Mouse (Mus musculus) forebrain, embryonic 11.5 days (tissue): ENCODE results near the gene Khk. TPM values are rescaled to one million over a fixed set of nuclear protein-coding genes. Genes with fewer than 3 reads are reported as not detected.

Experiments used
- ATAC-seq: fragments of 200-750 bp; cut with Nextera tagmentation; replicated peaks from 2 replicates; pipeline ENCODE4 v1.8.0; 2017; ENCODE audit warnings: moderate TSS enrichment; ENCODE audit not compliant: low FRiP score
- DNase-seq: peaks from one replicate; pipeline ENCODE4 v3.0.0-alpha.2; 2017; ENCODE audit warnings: low spot score
- H3K27ac ChIP-seq: fragments of 300-500 bp; sonication (generic); 2 replicates; pipeline ENCODE4 v1.5.1; 2014; ENCODE audit warnings: low read depth, low read length
- H3K27me3 ChIP-seq: fragments of 300-500 bp; sonication (generic); 2 replicates; pipeline ENCODE4 v1.6.1; 2014; ENCODE audit warnings: mild to moderate bottlenecking, low read length, mixed read lengths; ENCODE audit not compliant: control insufficient read depth, insufficient read depth
- H3K36me3 ChIP-seq: fragments of 300-500 bp; sonication (generic); 2 replicates; pipeline ENCODE4 v1.6.1; 2014; ENCODE audit warnings: mild to moderate bottlenecking, low read length, moderate library complexity, mixed read lengths; ENCODE audit not compliant: control insufficient read depth, insufficient read depth
- H3K4me1 ChIP-seq: fragments of 300-500 bp; sonication (generic); replicated peaks from 2 replicates; pipeline ENCODE4 v1.6.1; 2014; ENCODE audit warnings: low read length, mixed read lengths; ENCODE audit not compliant: control insufficient read depth, insufficient read depth
- H3K4me2 ChIP-seq: fragments of 300-500 bp; sonication (generic); 2 replicates; pipeline ENCODE4 v1.6.1; 2014; ENCODE audit warnings: low read depth, mild to moderate bottlenecking, low read length, moderate library complexity, mixed read lengths; ENCODE audit not compliant: severe bottlenecking
- H3K4me3 ChIP-seq: fragments of 300-500 bp; sonication (generic); 2 replicates; pipeline ENCODE4 v1.5.1; 2014; ENCODE audit warnings: low read depth, low read length
- H3K9ac ChIP-seq: fragments of 300-500 bp; sonication (generic); 2 replicates; pipeline ENCODE4 v1.6.1; 2014; ENCODE audit warnings: low read length
- H3K9me3 ChIP-seq: fragments of 300-500 bp; sonication (generic); 2 replicates; pipeline ENCODE4 v1.6.1; 2016; ENCODE audit warnings: low read length, mixed read lengths; ENCODE audit not compliant: control insufficient read depth
- WGBS: fragments of 180-500 bp; shearing (Covaris S2); extraction: QIAGEN DNeasy Blood & Tissue Kit; methylation state at CpG from one replicate; pipeline ENCODE4 v1.1.7; 2014; 5-methylcytosine and 5-hydroxymethylcytosine counted together
- polyA plus RNA-seq: library from polyadenylated mRNA; unstranded; fragments of >200 nt; fragmentation: Nextera tagmentation; extraction: Ambion mirVana; gene quantifications from 2 replicates; pipeline ENCODE4 v1.2.1, GENCODE M21; 2014

Gene Khk
- polyA plus RNA-seq, 1 experiment from 2014 or later = 7.1 TPM

DNA sequence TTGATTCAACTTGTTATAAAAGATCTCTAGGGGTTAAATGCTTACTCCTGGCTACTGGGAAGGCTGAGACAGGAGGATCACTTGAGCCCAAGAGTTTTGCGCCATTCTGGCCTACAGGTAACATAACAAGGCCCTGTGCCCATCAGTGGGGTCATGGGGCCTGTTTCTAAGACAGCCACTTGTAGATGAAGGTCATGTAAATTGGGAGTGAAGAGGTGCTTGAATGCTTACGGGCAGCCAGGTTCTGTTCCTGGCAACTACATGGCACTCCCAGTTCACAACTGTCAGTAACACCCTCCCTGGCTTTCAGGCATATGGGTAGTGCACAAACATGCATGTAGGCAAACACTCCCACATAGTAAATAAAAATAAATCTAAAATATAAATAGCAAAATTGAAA, 29.7 kb downstream of the Khk start:
- 91% methylated on average over 2 of the region's 2 CpGs for WGBS
- no peak for DNase-seq
- no peak overlapping the region for H3K4me3 ChIP-seq

DNA sequence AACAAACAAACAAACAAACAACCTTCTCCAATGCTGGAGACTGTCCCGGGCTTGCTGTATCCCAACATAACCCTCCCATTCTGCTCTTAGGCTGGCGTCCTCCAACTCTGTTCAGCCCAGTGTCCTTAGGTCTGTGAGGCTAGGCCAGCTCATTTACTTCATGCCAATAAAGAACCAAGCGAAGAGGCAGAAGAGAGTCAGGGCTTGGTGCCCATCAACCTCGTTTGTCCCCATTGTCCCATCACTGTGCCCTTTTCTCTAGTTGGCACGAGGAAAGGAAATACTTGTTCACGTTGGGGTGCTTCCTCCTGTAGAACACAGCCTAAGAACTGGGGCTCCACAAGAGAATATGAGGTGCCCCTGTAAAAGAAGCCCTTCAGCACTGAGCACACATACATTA, 30.5 kb downstream of the Khk start:
- Histone ChIP-seq H3K27ac (no peak overlapping the region), H3K9ac (no peak overlapping the region), H3K4me2 (no peak overlapping the region), H3K9me3 (no peaks in the 10 kb centered on the region), H3K4me1 (peaks cover 5% of the 10 kb centered on the region; the same call in 1 of the 2 replicates), H3K27me3 (no peaks in the 10 kb centered on the region), H3K4me3 (no peak overlapping the region), H3K36me3 (peaks cover 19% of the 10 kb centered on the region)
- ATAC-seq (no peak), DNase-seq (no peak)
- WGBS = 93% methylated on average over 6 of the region's 6 CpGs

More for the DNA sequence above, 29.7 kb downstream of the Khk start:
- Histone ChIP-seq H3K27ac (no peak overlapping the region), H3K4me1 (peaks cover 5% of the 10 kb centered on the region; the same call in 1 of the 2 replicates), H3K36me3 (peaks cover 17% of the 10 kb centered on the region), H3K27me3 (no peaks in the 10 kb centered on the region), H3K9me3 (no peaks in the 10 kb centered on the region), H3K4me2 (no peak overlapping the region), H3K9ac (no peak overlapping the region)
- ATAC-seq = no peak

DNA sequence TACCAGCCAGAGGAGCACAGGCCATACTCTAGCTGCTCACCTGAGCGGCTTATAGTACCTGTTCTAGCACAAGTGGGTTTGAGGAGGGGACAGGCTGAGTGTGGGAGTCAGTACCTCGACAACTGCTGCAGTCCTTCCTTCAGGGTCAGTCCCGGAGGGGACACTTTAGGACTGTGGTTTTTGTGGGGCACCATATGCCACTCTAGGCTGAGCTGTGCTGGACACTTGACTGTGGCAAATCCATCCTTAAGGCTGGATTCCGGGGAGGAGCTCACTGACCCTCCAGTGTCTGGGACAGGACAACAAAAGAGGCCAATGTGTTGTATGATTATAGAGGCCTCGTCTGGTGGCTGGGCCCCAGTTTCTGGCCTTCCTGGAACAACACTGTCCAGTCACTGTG, 31.3 kb downstream of the Khk start:
- no peaks in the 10 kb centered on the region for H3K27me3 ChIP-seq
- no peak overlapping the region for H3K4me2 ChIP-seq
- peaks cover 5% of the 10 kb centered on the region; the same call in 1 of the 2 replicates for H3K4me1 ChIP-seq
- H3K9me3 ChIP-seq = no peaks in the 10 kb centered on the region
- ATAC-seq = no peak
- H3K36me3 ChIP-seq = peaks cover 19% of the 10 kb centered on the region
- WGBS = 87% methylated on average over 5 of the region's 5 CpGs
- no peak overlapping the region for H3K27ac ChIP-seq
- H3K4me3 ChIP-seq = no peak overlapping the region
- H3K9ac ChIP-seq = no peak overlapping the region
- no peak for DNase-seq

DNA sequence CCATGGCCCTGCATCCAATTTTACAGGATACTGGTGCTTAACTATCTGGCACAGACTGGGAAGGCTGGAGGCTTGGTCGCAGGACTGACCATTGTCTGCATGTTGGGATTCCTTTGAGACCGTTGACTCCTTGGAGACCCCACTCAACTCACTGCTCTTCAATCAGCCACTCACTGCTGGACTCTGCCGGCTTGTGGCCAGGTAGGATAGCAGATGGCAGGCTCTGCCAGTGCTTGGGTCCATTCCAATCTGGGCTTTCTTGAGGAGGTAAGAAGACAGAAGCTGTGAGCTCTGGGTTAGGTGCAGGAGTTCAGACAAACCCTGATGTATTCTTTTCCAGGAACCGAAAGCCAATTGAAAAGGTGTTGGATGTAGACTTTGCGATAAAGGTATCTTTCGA, 32.8 kb downstream of the Khk start:
- no peaks in the 10 kb centered on the region for H3K27me3 ChIP-seq
- peaks cover 19% of the 10 kb centered on the region for H3K36me3 ChIP-seq
- no peak overlapping the region for H3K4me2 ChIP-seq
- H3K27ac ChIP-seq = no peak overlapping the region
- no peak overlapping the region for H3K9ac ChIP-seq
- H3K4me3 ChIP-seq = no peak overlapping the region
- peaks cover 8% of the 10 kb centered on the region; the same call in 1 of the 2 replicates for H3K4me1 ChIP-seq
- no peaks in the 10 kb centered on the region for H3K9me3 ChIP-seq
- 93% methylated on average over 6 of the region's 6 CpGs for WGBS
- ATAC-seq (no peak), DNase-seq (no peak)

DNA sequence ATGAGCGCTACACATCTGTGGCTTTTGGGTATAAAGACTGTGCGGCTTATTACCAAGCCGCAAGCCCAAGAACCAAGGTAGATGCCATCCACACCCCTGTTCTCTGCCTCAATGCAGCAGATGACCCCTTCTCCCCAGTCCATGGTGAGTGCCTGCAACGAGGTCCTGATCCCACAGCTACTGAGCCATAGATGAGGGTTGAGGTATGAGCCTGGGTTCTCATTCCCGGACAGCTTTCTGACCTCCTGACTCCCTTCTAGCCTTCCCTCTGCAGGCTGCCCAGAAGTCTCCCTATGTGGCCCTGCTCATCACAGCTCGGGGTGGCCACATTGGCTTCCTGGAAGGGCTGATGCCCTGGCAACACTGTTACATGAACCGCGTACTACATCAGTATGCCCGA, 33.3 kb downstream of the Khk start:
- 93% methylated on average over 9 of the region's 9 CpGs for WGBS

DNA sequence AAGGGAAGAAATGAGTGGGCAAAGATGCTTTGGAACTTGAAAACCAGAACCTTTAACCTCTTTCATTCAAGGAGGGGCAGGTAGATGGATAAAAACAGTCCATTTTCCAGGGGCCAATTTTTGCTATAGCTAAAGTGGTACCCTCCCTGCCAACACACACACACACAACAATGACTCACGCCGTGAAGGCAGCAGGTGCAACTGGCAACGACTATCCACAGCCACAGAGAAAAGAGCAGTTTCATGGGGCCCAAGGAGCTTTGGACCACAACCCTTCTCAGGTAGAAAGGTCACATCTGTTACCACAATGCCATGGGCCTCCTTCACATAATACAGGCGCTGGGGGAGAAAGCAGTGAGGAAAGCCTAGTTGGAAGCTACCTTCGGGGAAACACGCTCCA, 34.5 kb downstream of the Khk start:
- Histone ChIP-seq H3K4me1 (peaks cover 4% of the 10 kb centered on the region; the same call in 1 of the 2 replicates), H3K9ac (no peak overlapping the region), H3K4me3 (no peak overlapping the region), H3K4me2 (no peak overlapping the region), H3K27me3 (no peaks in the 10 kb centered on the region), H3K9me3 (no peaks in the 10 kb centered on the region), H3K36me3 (peaks cover 19% of the 10 kb centered on the region), H3K27ac (no peak overlapping the region)
- 91% methylated on average over 6 of the region's 6 CpGs for WGBS
- no peak for ATAC-seq
- no peak for DNase-seq

More for the DNA sequence above, 33.3 kb downstream of the Khk start:
- Histone ChIP-seq H3K4me3 (no peak overlapping the region), H3K9me3 (no peaks in the 10 kb centered on the region), H3K36me3 (peaks cover 19% of the 10 kb centered on the region), H3K27ac (no peak overlapping the region), H3K4me1 (peaks cover 10% of the 10 kb centered on the region; the same call in 1 of the 2 replicates), H3K4me2 (no peak overlapping the region), H3K27me3 (no peaks in the 10 kb centered on the region), H3K9ac (no peak overlapping the region)
- DNase-seq = no peak
- ATAC-seq = no peak

DNA sequence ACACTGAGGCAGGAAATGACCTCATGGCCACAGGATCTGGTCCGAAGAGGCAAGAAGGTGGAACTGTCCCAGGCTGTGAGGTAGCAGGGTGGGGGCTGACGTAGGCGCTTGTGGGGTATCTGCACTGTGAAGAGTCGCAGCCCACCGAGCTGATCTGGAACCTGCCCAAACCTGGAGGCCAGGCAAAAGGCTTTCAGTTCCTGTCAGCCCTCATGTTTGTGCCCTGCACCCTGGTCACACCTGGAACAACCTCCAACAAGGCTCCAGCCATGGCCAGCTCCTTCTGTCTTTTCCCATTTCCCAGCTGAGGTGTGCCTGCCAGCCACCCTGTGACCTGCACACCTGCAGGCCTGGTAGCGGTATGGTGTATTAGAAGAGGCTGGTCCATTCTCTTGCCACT, 36.7 kb downstream of the Khk start:
- Histone ChIP-seq H3K36me3 (peaks cover 19% of the 10 kb centered on the region), H3K27me3 (no peaks in the 10 kb centered on the region), H3K27ac (no peak overlapping the region), H3K9ac (no peak overlapping the region), H3K4me1 (peaks cover 4% of the 10 kb centered on the region; the same call in 1 of the 2 replicates), H3K4me3 (no peak overlapping the region), H3K9me3 (no peaks in the 10 kb centered on the region), H3K4me2 (no peak overlapping the region)
- WGBS = 90% methylated on average over 6 of the region's 6 CpGs
- no peak for ATAC-seq
- DNase-seq = no peak

DNA sequence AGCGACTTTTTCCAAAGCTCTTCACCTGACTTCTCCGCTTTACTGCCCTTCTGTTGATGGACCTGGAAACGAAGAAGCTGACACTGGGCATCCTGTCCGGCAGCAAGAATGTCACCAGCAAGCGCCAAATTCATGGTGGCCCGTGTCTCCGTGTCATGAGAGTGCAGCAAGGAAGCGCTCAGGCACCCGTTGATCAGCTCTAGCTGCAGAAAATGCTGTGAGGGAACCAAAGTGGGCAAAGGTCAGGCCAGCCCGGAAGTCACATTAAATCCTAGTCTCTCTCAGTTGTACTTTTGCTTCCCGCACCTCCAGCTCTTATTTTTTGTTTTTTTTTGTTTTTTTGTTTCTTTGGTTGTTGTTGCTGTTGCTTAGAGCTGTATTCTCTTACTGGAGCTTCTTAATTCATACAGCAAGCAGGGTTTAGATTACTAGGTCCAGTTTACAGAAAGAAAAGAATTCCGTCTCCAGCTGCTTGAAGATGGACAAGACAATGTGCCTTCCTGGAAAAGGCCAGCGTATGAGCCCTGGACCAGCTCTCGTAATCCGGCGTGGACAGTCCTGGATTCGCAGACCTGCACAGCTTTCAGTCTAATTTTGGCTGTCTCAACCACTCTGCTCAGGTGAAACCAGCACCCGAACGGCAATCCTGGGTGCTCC, 38.1 kb downstream of the Khk start:
- H3K4me3 ChIP-seq = peak overlapping the region; percentile 68
- no peak overlapping the region; the same call in 1 of the 2 replicates for H3K27ac ChIP-seq
- H3K4me2 ChIP-seq = peak overlapping the region; percentile 91
- no peak; the same call in 1 of the 2 replicates for ATAC-seq
- H3K9me3 ChIP-seq = no peaks in the 10 kb centered on the region
- DNase-seq = no peak
- H3K27me3 ChIP-seq = no peaks in the 10 kb centered on the region
- WGBS = 42% methylated on average over 19 of the region's 19 CpGs
- H3K9ac ChIP-seq = peak overlapping the region; percentile 85
- H3K36me3 ChIP-seq = peaks cover 13% of the 10 kb centered on the region; the same call in 1 of the 2 replicates
- peaks cover 4% of the 10 kb centered on the region; the same call in 1 of the 2 replicates for H3K4me1 ChIP-seq
